Mouse (Mus musculus): ENCODE measurements around the gene Bcl7c. TPM values are rescaled to one million over a fixed set of nuclear protein-coding genes. Genes with fewer than 3 reads are reported as not detected.
A peak's percentile ranks its signal among the peaks of the same experiment; 100 is the strongest.

The Bcl7c gene
- polyA plus RNA-seq, 1 experiment, result 165 TPM

GRCm38 (mm10) chr7:127614511-127614890 lies 94.2 kb downstream of the Bcl7c start:
- Histone ChIP-seq H3K27me3 (replicated peaks) (peaks cover 28% of the 10 kb centered on the region), H3K36me3 (replicated peaks; ENCODE audit: low read length) (peaks cover 35% of the 10 kb centered on the region), H3K4me1 (peaks cover 27% of the 10 kb centered on the region), H3K9me3 (peaks cover 8% of the 10 kb centered on the region; the same call in 1 of the 2 replicates), H3K4me3 (replicated peaks) (peak overlapping the region; percentile 93)
- TF ChIP-seq FLI1 (IDR thresholded peaks at IDR 0.05; ENCODE audit: low read length) (no peak), GATA1 (IDR thresholded peaks at IDR 0.05; ENCODE audit: borderline replicate concordance, low read length) (no peak)

- H3K4me3 ChIP-seq (replicated peaks), result peak overlapping the region; percentile 93
Observed at GRCm38 (mm10) chr7:127614091-127614490, 94.6 kb downstream of the Bcl7c start.

GRCm38 (mm10) chr7:127613501-127613900 lies 95.2 kb downstream of the Bcl7c start:
- peaks cover 8% of the 10 kb centered on the region; the same call in 1 of the 2 replicates for H3K9me3 ChIP-seq
- H3K27me3 ChIP-seq (replicated peaks), result peaks cover 28% of the 10 kb centered on the region
- TF ChIP-seq FLI1 (IDR thresholded peaks at IDR 0.05; ENCODE audit: low read length), result no peak
- H3K4me3 ChIP-seq (replicated peaks), result no peak overlapping the region
- H3K36me3 ChIP-seq (replicated peaks; ENCODE audit: low read length), result peaks cover 45% of the 10 kb centered on the region
- peaks cover 27% of the 10 kb centered on the region for H3K4me1 ChIP-seq

More at GRCm38 (mm10) chr7:127614091-127614490, 94.6 kb downstream of the Bcl7c start:
- Histone ChIP-seq H3K4me1 (peaks cover 27% of the 10 kb centered on the region), H3K36me3 (replicated peaks; ENCODE audit: low read length) (peaks cover 39% of the 10 kb centered on the region), H3K9me3 (peaks cover 8% of the 10 kb centered on the region; the same call in 1 of the 2 replicates), H3K27me3 (replicated peaks) (peaks cover 28% of the 10 kb centered on the region)
- TF ChIP-seq GATA1 (IDR thresholded peaks at IDR 0.05; ENCODE audit: borderline replicate concordance, low read length), result no peak
- TF ChIP-seq FLI1 (IDR thresholded peaks at IDR 0.05; ENCODE audit: low read length), result no peak

- Histone ChIP-seq H3K4me1 (peaks cover 33% of the 10 kb centered on the region), H3K27me3 (replicated peaks) (peaks cover 28% of the 10 kb centered on the region), H3K9me3 (peaks cover 8% of the 10 kb centered on the region; the same call in 1 of the 2 replicates), H3K4me3 (replicated peaks) (no peak overlapping the region), H3K36me3 (replicated peaks; ENCODE audit: low read length) (peaks cover 51% of the 10 kb centered on the region)
- no peak for TF ChIP-seq FLI1 (IDR thresholded peaks at IDR 0.05; ENCODE audit: low read length)
- no peak for TF ChIP-seq GATA1 (IDR thresholded peaks at IDR 0.05; ENCODE audit: borderline replicate concordance, low read length)
Observed at GRCm38 (mm10) chr7:127611561-127611960, 97.2 kb downstream of the Bcl7c start.

Other genes starting within 250 kb of the Bcl7c start
- gene Prr14, start 249.3 kb downstream of the Bcl7c start, polyA plus RNA-seq (2012; ENCODE audit: insufficient read depth, low replicate concordance), result 83.1 and 177 TPM in 2 replicates
- gene Fbrs, start 229.7 kb downstream of the Bcl7c start, polyA plus RNA-seq (2012; ENCODE audit: insufficient read depth, low replicate concordance), result 237 and 322 TPM in 2 replicates
- gene Srcap, start 196.9 kb downstream of the Bcl7c start, polyA plus RNA-seq (2012; ENCODE audit: insufficient read depth, low replicate concordance), result 4.0 and 9.1 TPM in 2 replicates
- 15.7 and 25.1 TPM in 2 replicates for gene Gm42715, start 189.3 kb downstream of the Bcl7c start, polyA plus RNA-seq (2012; ENCODE audit: insufficient read depth, low replicate concordance)
- 0.34 TPM in 1 of 2 replicates, not detected in the other for gene Tmem265, start 147.5 kb downstream of the Bcl7c start, polyA plus RNA-seq (2012; ENCODE audit: insufficient read depth, low replicate concordance)
- 19.1 and 27.2 TPM in 2 replicates for gene Phkg2, start 135.6 kb downstream of the Bcl7c start, polyA plus RNA-seq (2012; ENCODE audit: insufficient read depth, low replicate concordance)
- 23.5 and 28.8 TPM in 2 replicates for gene Ccdc189, start 120.3 kb downstream of the Bcl7c start, polyA plus RNA-seq (2012; ENCODE audit: insufficient read depth, low replicate concordance)
- gene Rnf40, start 120.2 kb downstream of the Bcl7c start, polyA plus RNA-seq (2012; ENCODE audit: insufficient read depth, low replicate concordance), result 14.7 and 20.8 TPM in 2 replicates
- gene Zfp629, start 93.1 kb downstream of the Bcl7c start, polyA plus RNA-seq (2012; ENCODE audit: insufficient read depth, low replicate concordance), result 2.9 TPM in 1 of 2 replicates, not detected in the other
- gene Ctf1, start 3.8 kb upstream of the Bcl7c start, polyA plus RNA-seq (2012; ENCODE audit: insufficient read depth, low replicate concordance), result not detected in 2 replicates
- gene Ctf2, start 23.2 kb upstream of the Bcl7c start, polyA plus RNA-seq (2012; ENCODE audit: insufficient read depth, low replicate concordance), result not detected in 2 replicates
- gene Fbxl19, start 35.6 kb upstream of the Bcl7c start, polyA plus RNA-seq (2012; ENCODE audit: insufficient read depth, low replicate concordance), result 54.6 and 102 TPM in 2 replicates
- 27.3 and 62.4 TPM in 2 replicates for gene Orai3, start 60.9 kb upstream of the Bcl7c start, polyA plus RNA-seq (2012; ENCODE audit: insufficient read depth, low replicate concordance)
- 32.9 and 47.6 TPM in 2 replicates for gene Setd1a, start 67.7 kb upstream of the Bcl7c start, polyA plus RNA-seq (2012; ENCODE audit: insufficient read depth, low replicate concordance)
- not detected in 2 replicates for gene Gm49388, start 76.7 kb upstream of the Bcl7c start, polyA plus RNA-seq (2012; ENCODE audit: insufficient read depth, low replicate concordance)
- gene Hsd3b7, start 91.7 kb upstream of the Bcl7c start, polyA plus RNA-seq (2012; ENCODE audit: insufficient read depth, low replicate concordance), result 13.9 and 53.3 TPM in 2 replicates
- gene Stx4a, start 115.4 kb upstream of the Bcl7c start, polyA plus RNA-seq (2012; ENCODE audit: insufficient read depth, low replicate concordance), result 27.2 and 167 TPM in 2 replicates
- 0.02 TPM in 1 of 2 replicates, not detected in the other for gene Stx1b, start 115.6 kb upstream of the Bcl7c start, polyA plus RNA-seq (2012; ENCODE audit: insufficient read depth, low replicate concordance)
- 1.0 and 6.3 TPM in 2 replicates for gene Zfp646, start 167.3 kb upstream of the Bcl7c start, polyA plus RNA-seq (2012; ENCODE audit: insufficient read depth, low replicate concordance)
- 9.4 and 18.0 TPM in 2 replicates for gene Zfp668, start 167.9 kb upstream of the Bcl7c start, polyA plus RNA-seq (2012; ENCODE audit: insufficient read depth, low replicate concordance)
- gene Prss53, start 182.0 kb upstream of the Bcl7c start, polyA plus RNA-seq (2012; ENCODE audit: insufficient read depth, low replicate concordance), result 0.44 TPM in 1 of 2 replicates, not detected in the other
- gene Gm21974, start 186.5 kb upstream of the Bcl7c start, polyA plus RNA-seq (2012; ENCODE audit: insufficient read depth, low replicate concordance), result not detected in 2 replicates
- 26.7 and 40.9 TPM in 2 replicates for gene Vkorc1, start 186.7 kb upstream of the Bcl7c start, polyA plus RNA-seq (2012; ENCODE audit: insufficient read depth, low replicate concordance)
- gene Bckdk, start 195.1 kb upstream of the Bcl7c start, polyA plus RNA-seq (2012; ENCODE audit: insufficient read depth, low replicate concordance), result 36.9 and 149 TPM in 2 replicates
- gene Kat8, start 203.6 kb upstream of the Bcl7c start, polyA plus RNA-seq (2012; ENCODE audit: insufficient read depth, low replicate concordance), result 2.6 and 4.8 TPM in 2 replicates
- gene Prss8, start 221.2 kb upstream of the Bcl7c start, polyA plus RNA-seq (2012; ENCODE audit: insufficient read depth, low replicate concordance), result not detected in 2 replicates
- gene Prss36, start 237.8 kb upstream of the Bcl7c start, polyA plus RNA-seq (2012; ENCODE audit: insufficient read depth, low replicate concordance), result 2.7 and 10.0 TPM in 2 replicates